Mouse (Mus musculus) stomach, embryonic 16.5 days (tissue): ENCODE measurements around the gene Gm32742. TPM values are rescaled to one million over a fixed set of nuclear protein-coding genes. Genes with fewer than 3 reads are reported as not detected.

Source experiments
- ATAC-seq: fragments of 200-750 bp; cut with Nextera tagmentation; 2 replicates; pipeline ENCODE4 v1.8.0; 2017; ENCODE audit warnings: moderate number of reproducible peaks, moderate TSS enrichment; ENCODE audit not compliant: insufficient read depth, low FRiP score
- H3K27ac ChIP-seq: fragments of 300-500 bp; sonication (generic); 2 replicates; pipeline ENCODE4 v1.5.1; 2014; ENCODE audit warnings: low read length
- H3K27me3 ChIP-seq: fragments of 300-500 bp; sonication (generic); 2 replicates; pipeline ENCODE4 v1.6.1; 2014; ENCODE audit warnings: low read length, control low read depth, mixed read lengths; ENCODE audit not compliant: control insufficient read depth, insufficient read depth
- H3K36me3 ChIP-seq: fragments of 300-500 bp; sonication (generic); 2 replicates; pipeline ENCODE4 v1.6.1; 2014; ENCODE audit warnings: low read length; ENCODE audit not compliant: control insufficient read depth, insufficient read depth
- H3K4me1 ChIP-seq: fragments of 300-500 bp; sonication (generic); 2 replicates; pipeline ENCODE4 v1.6.1; 2014; ENCODE audit warnings: low read length, control low read depth, mixed read lengths; ENCODE audit not compliant: control insufficient read depth, insufficient read depth
- H3K4me2 ChIP-seq: fragments of 300-500 bp; sonication (generic); 2 replicates; pipeline ENCODE4 v1.6.1; 2014; ENCODE audit warnings: low read depth, low read length, mixed read lengths
- H3K4me3 ChIP-seq: fragments of 300-500 bp; sonication (generic); replicated peaks from 2 replicates; pipeline ENCODE4 v1.5.1; 2014; ENCODE audit warnings: mild to moderate bottlenecking, low read length
- H3K9ac ChIP-seq: fragments of 300-500 bp; sonication (generic); 2 replicates; pipeline ENCODE4 v1.6.1; 2014; ENCODE audit warnings: low read length
- H3K9me3 ChIP-seq: fragments of 300-500 bp; sonication (generic); replicated peaks from 2 replicates; pipeline ENCODE4 v1.6.1; 2016; ENCODE audit warnings: low read length, control low read depth; ENCODE audit not compliant: control insufficient read depth
- WGBS: fragments of 180-500 bp; shearing (Covaris S2); extraction: QIAGEN DNeasy Blood & Tissue Kit; methylation state at CpG from one replicate; pipeline ENCODE4 v1.1.7; 2014; 5-methylcytosine and 5-hydroxymethylcytosine counted together
- polyA plus RNA-seq: library from polyadenylated mRNA; unstranded; fragments of >200 nt; fragmentation: Nextera tagmentation; extraction: Ambion mirVana; gene quantifications from 2 replicates; pipeline ENCODE4 v1.2.1, GENCODE M21; 2015

The Gm32742 gene
- polyA plus RNA-seq = 0.06 and 0.10 TPM in 2 replicates

DNA sequence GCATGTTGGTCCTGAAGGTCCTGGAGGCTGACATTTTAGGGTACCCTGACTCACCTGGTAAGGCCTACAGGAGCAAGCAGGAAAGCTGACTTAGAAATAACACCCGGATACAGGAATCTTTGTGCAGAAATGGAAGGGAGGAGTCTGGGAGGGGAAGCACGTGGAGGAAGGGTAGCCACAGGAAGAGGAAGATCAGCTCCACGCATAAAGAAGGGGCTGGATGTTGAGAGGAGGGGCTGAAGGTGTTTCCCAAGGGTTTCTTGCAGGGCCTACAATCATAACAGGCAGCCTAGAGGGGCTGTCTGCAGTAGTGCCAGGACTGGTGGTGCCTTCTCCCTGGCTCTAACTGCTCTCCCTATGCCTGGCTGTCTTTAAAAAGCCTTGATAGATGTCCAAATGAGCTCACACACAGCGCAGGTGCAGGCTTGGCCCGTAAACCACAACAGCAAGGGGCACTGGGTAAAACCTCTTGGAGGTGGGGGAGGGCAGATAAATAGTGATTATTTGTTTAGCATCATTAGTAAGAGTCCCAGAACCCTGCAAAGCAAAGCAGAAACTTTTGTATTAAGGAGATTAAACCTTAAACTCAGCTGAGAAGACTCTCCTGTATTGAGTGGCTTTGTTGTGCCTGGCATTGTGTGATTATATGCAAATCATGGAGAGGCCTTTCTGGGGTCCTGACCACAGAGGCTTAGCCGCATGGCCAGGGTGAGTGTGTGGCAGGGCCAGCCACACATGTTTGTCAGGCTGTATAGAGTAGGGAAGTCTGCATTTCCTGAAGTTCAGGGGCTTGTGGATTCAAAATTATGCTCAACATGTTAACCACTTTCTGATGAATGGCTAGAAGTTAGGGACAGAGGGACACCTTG lies at the start of gene Gm32742:
Gene Gm32742, minus strand, starts transcription at position 206 of the 869 bp plus-strand sequence.
- ATAC-seq = no peak
- Histone ChIP-seq H3K9me3 (no peaks in the 10 kb centered on the region), H3K4me3 (no peak within 1 kb of the TSS), H3K9ac (peak within 1 kb of the TSS; percentile 23; the same call in 1 of the 2 replicates), H3K27ac (no peak within 1 kb of the TSS), H3K36me3 (no peaks in the 10 kb centered on the region), H3K27me3 (no peaks in the 10 kb centered on the region), H3K4me2 (no peak within 1 kb of the TSS), H3K4me1 (0 out of 2 replicates have a peak, but pooled peaks cover 2% of the 10 kb centered on the region)
- WGBS = 29% methylated on average over 6 of the region's 6 CpGs

DNA sequence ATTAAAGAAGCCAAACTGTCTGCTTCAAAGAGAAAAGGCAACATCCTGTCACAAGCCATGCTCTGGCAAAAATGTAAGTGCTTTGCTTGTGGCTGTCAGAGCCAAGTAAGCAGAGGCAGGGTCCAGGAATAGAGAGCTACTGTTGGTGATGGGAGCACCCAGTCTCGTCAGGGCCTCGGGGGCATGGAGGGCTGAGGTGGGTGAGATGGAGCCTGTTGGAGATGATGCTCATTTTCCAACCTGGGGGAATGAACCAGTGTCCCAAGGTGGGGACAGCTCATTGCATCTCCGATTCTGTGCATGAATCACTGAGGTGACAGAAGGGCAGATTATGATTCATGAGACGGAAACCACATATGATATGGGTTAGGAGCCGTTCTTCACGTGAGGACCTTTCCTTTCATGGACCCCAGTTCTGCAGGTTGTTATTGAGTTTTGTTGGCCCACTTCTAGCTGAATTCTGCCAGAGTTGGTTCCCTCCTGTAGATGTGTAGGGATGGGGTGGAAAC lies 48.5 kb upstream of the Gm32742 start:
- no peaks in the 10 kb centered on the region for H3K4me1 ChIP-seq
- no peaks in the 10 kb centered on the region for H3K9me3 ChIP-seq
- no peak for ATAC-seq
- 77% methylated on average over 6 of the region's 6 CpGs for WGBS
- H3K4me2 ChIP-seq = no peak overlapping the region
- no peaks in the 10 kb centered on the region for H3K27me3 ChIP-seq
- no peaks in the 10 kb centered on the region for H3K36me3 ChIP-seq
- H3K27ac ChIP-seq = no peak overlapping the region
- H3K9ac ChIP-seq = no peak overlapping the region
- H3K4me3 ChIP-seq = no peak overlapping the region

DNA sequence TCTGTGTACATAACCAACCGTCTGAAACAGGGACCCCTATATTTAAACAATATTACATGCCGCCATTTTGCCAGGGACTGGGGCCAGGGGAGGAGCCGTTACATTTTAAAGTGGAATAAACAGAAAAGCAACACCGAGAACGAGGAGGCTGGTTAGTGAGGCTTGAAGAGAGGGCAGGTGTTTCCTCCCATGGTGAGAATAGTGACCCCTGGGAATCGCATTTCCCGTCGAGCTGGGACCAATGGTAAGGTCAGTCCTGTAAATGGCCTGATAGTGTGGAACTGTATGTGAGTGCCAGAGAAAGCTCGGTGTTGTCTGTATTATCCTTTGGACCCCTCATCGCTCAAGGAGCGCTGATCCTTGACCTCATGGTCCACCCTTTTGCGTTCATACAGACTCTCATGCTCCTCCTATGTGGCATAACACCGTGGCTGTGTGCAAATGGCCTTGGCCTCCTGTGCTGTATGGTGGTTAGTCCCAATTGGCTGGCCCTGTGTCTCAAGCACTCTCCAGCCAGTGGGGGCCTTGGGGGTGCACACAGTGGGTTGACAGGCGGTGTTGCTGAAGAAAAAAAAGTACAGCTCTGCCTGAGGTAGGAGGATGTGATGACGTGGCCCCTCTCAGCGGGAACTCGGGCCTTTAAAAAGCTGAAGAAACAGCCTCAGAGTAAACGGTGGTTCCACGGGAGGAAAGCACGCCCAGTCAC lies 47.9 kb upstream of the Gm32742 start, which contains the start of gene Pou2af1:
Gene Pou2af1, plus strand, starts transcription at position 686 of the 706 bp plus-strand sequence.
- H3K27ac ChIP-seq = no peak within 1 kb of the TSS
- no peak within 1 kb of the TSS for H3K4me2 ChIP-seq
- H3K9ac ChIP-seq = no peak within 1 kb of the TSS
- H3K9me3 ChIP-seq = no peaks in the 10 kb centered on the region
- H3K4me3 ChIP-seq = no peak within 1 kb of the TSS
- H3K36me3 ChIP-seq = no peaks in the 10 kb centered on the region
- no peaks in the 10 kb centered on the region for H3K4me1 ChIP-seq
- WGBS = 76% methylated on average over 20 of the region's 20 CpGs
- ATAC-seq = no peak
- H3K27me3 ChIP-seq = no peaks in the 10 kb centered on the region

DNA sequence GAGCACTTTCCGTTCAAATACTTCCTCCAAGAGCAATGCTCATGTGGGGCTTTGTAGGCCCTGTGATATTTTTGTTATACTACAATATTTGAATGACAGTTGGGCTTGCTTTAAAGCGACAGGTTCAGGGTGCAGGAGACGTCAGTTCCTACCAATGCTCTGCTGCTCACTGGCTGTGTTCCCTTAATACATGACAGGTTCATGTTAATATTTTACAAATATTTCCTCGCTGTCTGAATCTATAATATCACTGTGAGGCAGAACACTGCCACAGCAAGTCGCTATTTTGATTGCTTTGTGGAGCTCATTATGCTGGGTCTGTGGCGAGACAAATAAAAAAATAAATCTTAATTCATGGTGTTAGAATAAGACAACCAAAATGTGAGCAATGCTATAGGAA lies 45.9 kb upstream of the Gm32742 start:
- H3K9me3 ChIP-seq = no peaks in the 10 kb centered on the region
- no peak overlapping the region for H3K4me3 ChIP-seq
- H3K4me2 ChIP-seq = no peak overlapping the region
- no peaks in the 10 kb centered on the region for H3K36me3 ChIP-seq
- ATAC-seq = no peak
- no peak overlapping the region for H3K9ac ChIP-seq
- no peak overlapping the region for H3K27ac ChIP-seq
- H3K4me1 ChIP-seq = no peaks in the 10 kb centered on the region
- no peaks in the 10 kb centered on the region for H3K27me3 ChIP-seq
- 61% methylated on average over 6 of the region's 6 CpGs for WGBS

DNA sequence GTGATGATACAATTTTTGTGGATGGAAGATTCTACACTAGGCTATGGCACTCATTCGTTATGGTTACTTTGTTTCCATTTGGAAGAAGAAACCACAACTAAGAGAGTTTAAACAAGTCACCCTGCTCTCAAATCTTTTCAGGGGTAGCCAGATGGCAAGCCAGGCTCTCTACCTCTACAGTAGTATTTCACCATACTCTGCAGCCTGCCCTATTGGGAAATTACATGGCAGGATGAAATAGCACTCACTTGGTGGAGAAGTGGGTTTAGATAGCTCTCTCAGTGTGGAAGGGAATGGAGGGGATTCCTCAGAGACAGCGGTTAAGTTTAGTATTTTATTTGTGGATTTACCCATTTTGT lies 43.6 kb upstream of the Gm32742 start:
- no peak for ATAC-seq
- no peak overlapping the region for H3K4me3 ChIP-seq
- no peak overlapping the region for H3K9ac ChIP-seq
- 90% methylated on average over 2 of the region's 2 CpGs for WGBS
- no peak overlapping the region for H3K4me2 ChIP-seq
- H3K27ac ChIP-seq = no peak overlapping the region
- no peaks in the 10 kb centered on the region for H3K36me3 ChIP-seq
- H3K9me3 ChIP-seq = no peaks in the 10 kb centered on the region
- H3K27me3 ChIP-seq = no peaks in the 10 kb centered on the region
- H3K4me1 ChIP-seq = no peaks in the 10 kb centered on the region

DNA sequence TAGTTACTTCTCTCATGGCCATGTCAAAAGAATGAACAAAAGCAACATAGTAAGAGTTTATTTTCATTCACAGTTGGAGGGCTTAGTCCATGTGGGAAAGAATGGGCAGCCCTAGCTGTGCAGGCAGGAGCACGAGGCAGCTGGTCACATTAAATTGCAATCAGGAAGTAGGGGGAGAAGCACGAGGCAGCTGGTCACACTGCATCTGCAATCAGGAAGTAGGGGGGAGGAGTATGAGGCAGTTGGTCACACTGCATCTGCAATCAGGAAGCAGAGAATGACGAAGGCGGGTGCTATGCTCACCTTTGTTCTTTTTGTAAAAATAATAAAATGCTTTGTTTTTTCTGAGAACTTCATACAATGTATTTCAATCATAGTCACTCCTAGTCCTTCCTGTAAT lies 29.5 kb upstream of the Gm32742 start:
- Histone ChIP-seq H3K9me3 (no peaks in the 10 kb centered on the region), H3K27me3 (no peaks in the 10 kb centered on the region), H3K4me2 (no peak overlapping the region), H3K4me3 (no peak overlapping the region), H3K9ac (no peak overlapping the region), H3K36me3 (no peaks in the 10 kb centered on the region), H3K4me1 (no peaks in the 10 kb centered on the region), H3K27ac (no peak overlapping the region)
- no peak for ATAC-seq
- 73% methylated on average over 4 of the region's 4 CpGs for WGBS

- H3K9me3 ChIP-seq = no peaks in the 10 kb centered on the region
- H3K4me1 ChIP-seq = no peaks in the 10 kb centered on the region
- no peak overlapping the region for H3K4me2 ChIP-seq
- H3K27ac ChIP-seq = no peak overlapping the region
- no peak overlapping the region for H3K9ac ChIP-seq
- 80% methylated on average over 3 of the region's 3 CpGs for WGBS
- no peaks in the 10 kb centered on the region for H3K36me3 ChIP-seq
- H3K4me3 ChIP-seq = no peak overlapping the region
- H3K27me3 ChIP-seq = no peaks in the 10 kb centered on the region
- ATAC-seq = no peak
Measured at GRCm38 (mm10) chr9:51190655-51191054, 25.3 kb upstream of the Gm32742 start.

- no peaks in the 10 kb centered on the region for H3K27me3 ChIP-seq
- H3K4me2 ChIP-seq = no peak overlapping the region
- WGBS = 65% methylated on average over 5 of the region's 5 CpGs
- no peak overlapping the region for H3K9ac ChIP-seq
- H3K27ac ChIP-seq = no peak overlapping the region
- H3K4me3 ChIP-seq = no peak overlapping the region
- no peaks in the 10 kb centered on the region for H3K4me1 ChIP-seq
- H3K36me3 ChIP-seq = no peaks in the 10 kb centered on the region
- no peak for ATAC-seq
- no peaks in the 10 kb centered on the region for H3K9me3 ChIP-seq
Measured at GRCm38 (mm10) chr9:51185871-51186270, 20.6 kb upstream of the Gm32742 start.

- Histone ChIP-seq H3K27ac (no peak overlapping the region), H3K9me3 (no peaks in the 10 kb centered on the region), H3K4me3 (no peak overlapping the region), H3K4me1 (no peaks in the 10 kb centered on the region), H3K4me2 (no peak overlapping the region), H3K27me3 (no peaks in the 10 kb centered on the region), H3K9ac (no peak overlapping the region), H3K36me3 (no peaks in the 10 kb centered on the region)
- no peak for ATAC-seq
- 73% methylated on average over 4 of the region's 4 CpGs for WGBS
Measured at GRCm38 (mm10) chr9:51185386-51185785, 20.1 kb upstream of the Gm32742 start.
